Mouse (Mus musculus) ES-Bruce4 (cell line): ENCODE data around the gene Pbx1. TPM values are rescaled to one million over a fixed set of nuclear protein-coding genes. Genes with fewer than 3 reads are reported as not detected.

Source experiments
- H3K27ac ChIP-seq: 2 replicates; pipeline ENCODE4 v1.5.1; 2012; ENCODE audit warnings: low read length, inconsistent platforms; ENCODE audit not compliant: insufficient read depth
- H3K27me3 ChIP-seq: 2 replicates; pipeline ENCODE4 v1.6.1; 2012; ENCODE audit warnings: mild to moderate bottlenecking, low read length, inconsistent platforms; ENCODE audit not compliant: control insufficient read depth, poor library complexity, insufficient read depth, severe bottlenecking
- H3K36me3 ChIP-seq: 2 replicates; pipeline ENCODE4 v1.6.1; 2012; ENCODE audit warnings: inconsistent platforms, mild to moderate bottlenecking, low read length, moderate library complexity; ENCODE audit not compliant: control insufficient read depth, poor library complexity, insufficient read depth, severe bottlenecking
- H3K4me1 ChIP-seq: one replicate; pipeline ENCODE4 v1.8.1; 2011; ENCODE audit warnings: low read length; ENCODE audit not compliant: control insufficient read depth, insufficient read depth
- H3K4me3 ChIP-seq: 2 replicates; pipeline ENCODE4 v1.5.1; 2011; ENCODE audit warnings: low read depth, mild to moderate bottlenecking, low read length
- H3K9ac ChIP-seq: 2 replicates; pipeline ENCODE4 v1.6.1; 2012; ENCODE audit warnings: low read depth, mild to moderate bottlenecking, inconsistent platforms; ENCODE audit not compliant: poor library complexity, severe bottlenecking
- H3K9me3 ChIP-seq: replicated peaks from 2 replicates; pipeline ENCODE4 v1.6.1; 2012; ENCODE audit warnings: mild to moderate bottlenecking, low read length, inconsistent platforms; ENCODE audit not compliant: control insufficient read depth, poor library complexity, insufficient read depth, severe bottlenecking
- CTCF ChIP-seq: IDR thresholded peaks from one replicate; pipeline ENCODE4 v1.8.1; 2011; ENCODE audit warnings: low read depth, low read length
- EP300 ChIP-seq: IDR thresholded peaks from 2 replicates; pipeline ENCODE4 v1.6.1; 2011; ENCODE audit warnings: low read depth, low read length; ENCODE audit not compliant: insufficient read depth
- POLR2A ChIP-seq: IDR thresholded peaks from one replicate; pipeline ENCODE4 v1.8.1; 2011; ENCODE audit warnings: low read length; ENCODE audit not compliant: insufficient read depth
- polyA plus RNA-seq: library from polyadenylated mRNA; stranded (reverse); fragments of >200 nt; gene quantifications from 2 replicates; pipeline ENCODE4 v1.2.4, GENCODE M21; 2011; ENCODE audit warnings: low read depth; ENCODE audit not compliant: missing spikeins, insufficient read depth, insufficient read length

Gene Pbx1
- polyA plus RNA-seq, 1 experiment: 28.0 TPM

DNA sequence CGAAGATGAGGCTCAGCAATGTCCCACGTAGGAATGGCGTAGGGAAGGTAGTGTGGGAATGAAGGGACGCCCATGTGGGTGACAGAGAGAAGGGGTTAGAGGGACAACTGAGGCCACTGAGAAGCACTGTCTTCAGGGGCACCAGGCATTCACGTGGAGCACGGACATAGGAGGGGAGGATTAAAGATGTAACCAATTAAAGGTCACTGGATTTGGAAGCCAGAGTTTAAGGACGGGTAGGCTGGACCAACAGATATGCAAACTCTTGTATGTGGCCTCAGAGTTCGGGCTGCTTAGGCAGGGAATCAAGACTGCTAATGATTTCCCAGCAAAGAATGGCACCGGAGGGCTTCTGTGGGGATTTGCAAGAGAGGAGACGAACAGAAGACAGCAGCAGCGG, 252.4 kb downstream of the Pbx1 start:
- Histone ChIP-seq H3K36me3 (no peaks in the 10 kb centered on the region), H3K4me3 (no peak overlapping the region), H3K9me3 (no peaks in the 10 kb centered on the region), H3K27ac (no peak overlapping the region), H3K9ac (no peak overlapping the region), H3K27me3 (no peaks in the 10 kb centered on the region), H3K4me1 (no peaks in the 10 kb centered on the region)
- TF ChIP-seq EP300 (no peak), POLR2A (no peak), CTCF (no peak)

DNA sequence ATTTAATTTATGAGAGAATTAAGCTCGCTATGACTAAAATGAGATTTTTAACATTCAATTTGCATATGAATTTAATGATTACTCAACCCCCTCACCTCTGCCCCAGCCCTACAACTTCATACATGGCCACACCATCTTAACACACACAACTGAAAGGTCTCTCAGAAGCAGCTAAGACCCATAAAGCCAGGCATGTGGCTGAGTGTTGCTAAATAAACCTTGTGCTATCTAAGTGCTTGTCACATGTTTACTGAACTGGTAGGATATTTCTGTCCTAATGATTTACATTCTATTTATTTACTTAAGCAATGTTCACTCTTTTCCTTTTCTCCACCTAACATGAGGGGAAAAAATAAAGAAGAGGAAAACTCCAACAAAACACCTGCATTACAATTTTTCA, 253.5 kb downstream of the Pbx1 start:
- no peak overlapping the region for H3K4me3 ChIP-seq
- H3K27me3 ChIP-seq: no peaks in the 10 kb centered on the region
- no peaks in the 10 kb centered on the region for H3K36me3 ChIP-seq
- H3K9ac ChIP-seq: no peak overlapping the region
- no peaks in the 10 kb centered on the region for H3K9me3 ChIP-seq
- TF ChIP-seq EP300: no peak
- no peak for TF ChIP-seq CTCF
- no peak for TF ChIP-seq POLR2A
- H3K27ac ChIP-seq: no peak overlapping the region
- H3K4me1 ChIP-seq: no peaks in the 10 kb centered on the region

DNA sequence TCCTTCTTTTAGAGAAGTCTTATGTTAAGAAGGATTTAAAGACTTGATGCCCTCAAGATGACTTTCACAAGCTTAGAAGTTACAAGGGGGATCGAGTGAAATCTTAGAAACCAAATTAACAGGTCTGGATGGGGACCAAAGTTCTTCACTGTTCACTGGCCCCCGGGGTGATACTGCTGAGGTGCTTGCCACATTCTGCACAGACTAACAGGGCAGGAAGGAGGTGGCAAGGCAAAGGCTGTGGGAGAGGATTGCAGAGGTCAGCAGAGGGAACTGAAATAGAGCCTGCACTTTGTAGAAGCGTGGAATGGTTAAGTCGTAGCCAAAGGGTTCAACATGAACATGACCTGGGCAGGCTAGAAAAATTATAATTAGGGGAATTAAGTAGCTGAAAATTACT, 256.5 kb downstream of the Pbx1 start:
- Histone ChIP-seq H3K27me3 (no peaks in the 10 kb centered on the region), H3K9me3 (no peaks in the 10 kb centered on the region), H3K4me1 (no peaks in the 10 kb centered on the region), H3K9ac (no peak overlapping the region), H3K36me3 (no peaks in the 10 kb centered on the region), H3K27ac (no peak overlapping the region), H3K4me3 (no peak overlapping the region)
- no peak for TF ChIP-seq POLR2A
- TF ChIP-seq CTCF: no peak

DNA sequence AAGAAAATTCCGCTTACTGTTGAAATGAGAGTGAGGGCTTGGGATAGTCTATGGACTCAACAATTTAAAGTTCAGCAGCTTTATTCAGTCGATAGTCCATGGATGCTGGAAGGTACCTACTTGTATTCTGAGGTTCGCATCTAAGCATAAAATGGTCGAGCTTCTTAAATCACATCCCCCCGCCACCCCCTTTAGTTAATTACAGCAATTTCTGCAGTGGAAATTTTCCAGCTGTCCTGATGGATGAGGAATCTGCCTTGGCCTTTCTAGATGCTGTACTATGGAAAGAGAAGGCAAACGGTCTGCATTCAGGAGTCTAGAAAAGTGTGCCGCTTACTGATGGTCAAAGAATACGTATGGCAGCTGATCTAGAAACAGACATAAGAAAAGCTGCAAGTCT, 262.3 kb downstream of the Pbx1 start:
- Histone ChIP-seq H3K4me1 (no peaks in the 10 kb centered on the region), H3K36me3 (no peaks in the 10 kb centered on the region), H3K9me3 (no peaks in the 10 kb centered on the region), H3K9ac (no peak overlapping the region), H3K4me3 (no peak overlapping the region), H3K27ac (no peak overlapping the region), H3K27me3 (no peaks in the 10 kb centered on the region)
- TF ChIP-seq CTCF: no peak
- TF ChIP-seq EP300: no peak
- no peak for TF ChIP-seq POLR2A

DNA sequence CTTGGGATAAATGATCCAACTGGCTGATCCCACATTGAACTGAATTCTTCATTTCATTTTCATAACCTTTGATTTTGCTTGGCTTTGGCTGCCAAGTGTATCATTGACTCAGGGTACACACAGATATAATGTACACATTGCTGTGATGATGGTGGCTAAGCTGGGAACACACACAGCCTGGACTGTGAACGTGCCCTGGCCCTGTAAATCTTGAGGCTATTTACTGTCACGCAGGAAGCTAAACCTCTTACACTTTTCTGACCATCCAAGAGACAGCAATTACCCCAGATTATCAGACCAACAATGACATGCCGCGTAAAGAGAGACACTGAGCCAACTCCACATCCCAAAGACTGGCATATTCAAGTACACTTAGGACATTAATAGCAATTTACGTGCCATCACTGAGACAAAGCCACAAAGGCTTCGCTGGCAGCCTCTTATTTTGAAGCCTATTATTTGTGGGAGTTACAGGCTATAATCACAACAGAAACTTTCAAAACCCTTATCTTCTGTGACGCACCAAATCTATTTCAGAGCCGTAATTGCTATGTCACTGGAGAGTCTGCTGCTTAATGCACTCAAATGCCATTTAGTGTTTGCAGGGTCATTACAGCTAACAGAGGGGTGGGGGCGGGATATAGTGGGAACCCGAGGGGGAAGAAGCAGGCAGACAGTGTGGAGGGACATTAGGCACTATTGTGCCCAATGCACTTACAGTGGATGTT, 262.9 kb downstream of the Pbx1 start:
- Histone ChIP-seq H3K27ac (no peak overlapping the region), H3K9ac (no peak overlapping the region), H3K4me3 (no peak overlapping the region), H3K9me3 (no peaks in the 10 kb centered on the region), H3K27me3 (no peaks in the 10 kb centered on the region), H3K4me1 (no peaks in the 10 kb centered on the region), H3K36me3 (no peaks in the 10 kb centered on the region)
- TF ChIP-seq CTCF (no peak), EP300 (no peak), POLR2A (no peak)

DNA sequence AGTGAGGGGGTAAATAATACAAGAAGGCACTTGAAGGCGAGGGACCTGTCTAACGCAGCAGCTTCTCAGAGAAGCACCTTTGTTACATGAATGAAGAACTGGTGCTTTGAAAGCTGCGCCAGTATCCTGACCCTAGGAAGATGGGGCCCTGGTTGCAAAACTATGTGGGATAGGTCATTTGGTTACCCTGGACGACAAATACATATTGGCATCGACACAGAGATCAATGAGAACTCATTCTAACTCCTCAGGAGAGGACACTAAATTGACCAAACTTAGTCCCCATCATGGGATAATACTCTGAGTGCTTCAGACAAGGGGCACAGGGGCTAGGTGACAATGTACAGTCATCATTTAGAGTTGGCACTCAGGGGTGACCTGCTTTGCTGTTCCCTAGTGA, 264.3 kb downstream of the Pbx1 start:
- TF ChIP-seq CTCF: no peak
- no peak for TF ChIP-seq POLR2A
- TF ChIP-seq EP300: no peak
- H3K4me3 ChIP-seq: no peak overlapping the region

More for the DNA sequence above, 264.3 kb downstream of the Pbx1 start:
- Histone ChIP-seq H3K27me3 (no peaks in the 10 kb centered on the region), H3K9me3 (no peaks in the 10 kb centered on the region), H3K4me1 (no peaks in the 10 kb centered on the region), H3K27ac (no peak overlapping the region), H3K36me3 (no peaks in the 10 kb centered on the region), H3K9ac (no peak overlapping the region)
